Mouse (Mus musculus): ENCODE measurements around the gene Cbfb. TPM values are rescaled to one million over a fixed set of nuclear protein-coding genes. Genes with fewer than 3 reads are reported as not detected.

Cbfb gene
- polyA plus RNA-seq, 1 experiment from 2014 or later: 28.6 TPM

- Histone ChIP-seq H3K4me3 (ENCODE audit: low read length) (no peak overlapping the region), H3K36me3 (ENCODE audit: control insufficient read depth, insufficient read depth, low read length) (no peaks in the 10 kb centered on the region), H3K9ac (ENCODE audit: low read depth, low read length) (no peak overlapping the region), H3K9me3 (ENCODE audit: control insufficient read depth, low read length) (no peaks in the 10 kb centered on the region), H3K27ac (ENCODE audit: low read depth, low read length) (no peak overlapping the region), H3K27me3 (replicated peaks; ENCODE audit: control insufficient read depth, insufficient read depth, low read length) (peaks cover 5% of the 10 kb centered on the region; the same call in 1 of the 2 replicates), H3K4me1 (ENCODE audit: control insufficient read depth, insufficient read depth, low read depth, low read length) (peaks cover 9% of the 10 kb centered on the region), H3K4me2 (ENCODE audit: low read length) (no peak overlapping the region)
- 61% methylated on average over 10 of the region's 10 CpGs for WGBS
- no peak for ATAC-seq
Observed at GRCm38 (mm10) chr8:105157555-105157954, 12.9 kb upstream of the Cbfb start.

- Histone ChIP-seq H3K9me3 (ENCODE audit: control insufficient read depth, low read length) (no peaks in the 10 kb centered on the region), H3K4me1 (ENCODE audit: control insufficient read depth, insufficient read depth, low read depth, low read length) (peaks cover 4% of the 10 kb centered on the region), H3K4me3 (ENCODE audit: low read length) (no peak overlapping the region), H3K27me3 (replicated peaks; ENCODE audit: control insufficient read depth, insufficient read depth, low read length) (peaks cover 5% of the 10 kb centered on the region; the same call in 1 of the 2 replicates), H3K9ac (ENCODE audit: low read depth, low read length) (no peak overlapping the region), H3K36me3 (ENCODE audit: control insufficient read depth, insufficient read depth, low read length) (no peaks in the 10 kb centered on the region), H3K27ac (ENCODE audit: low read depth, low read length) (no peak overlapping the region), H3K4me2 (ENCODE audit: low read length) (no peak overlapping the region)
- 79% methylated on average over 3 of the region's 3 CpGs for WGBS
- no peak for ATAC-seq
Observed at GRCm38 (mm10) chr8:105158084-105158483, 12.4 kb upstream of the Cbfb start.

DNA sequence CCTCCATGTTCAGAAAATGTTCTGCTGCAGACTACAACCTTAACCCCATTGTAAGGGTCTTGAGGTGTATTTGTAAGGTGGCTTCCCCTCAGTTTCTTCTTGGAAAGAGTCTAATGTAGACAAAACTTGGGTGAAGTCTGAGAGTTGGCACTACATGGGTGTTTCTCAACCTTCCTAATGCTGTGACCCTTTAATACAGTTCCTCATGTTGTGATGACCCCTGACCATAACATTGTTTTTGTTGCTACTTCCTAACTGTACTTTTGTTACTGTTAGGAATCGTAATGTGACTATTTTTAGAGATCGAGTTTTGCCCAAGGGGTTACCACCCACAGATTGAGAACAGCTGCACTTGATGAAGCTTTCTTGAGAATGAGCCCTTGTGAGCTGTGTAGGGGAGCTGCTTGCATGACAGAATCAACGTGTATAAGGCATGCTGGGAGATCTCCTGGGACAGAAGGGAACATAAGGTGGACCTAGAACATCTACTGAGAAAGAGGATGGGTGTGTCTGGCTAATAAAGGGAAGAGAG is 9.3 kb upstream of the Cbfb start:
- no peak for ATAC-seq
- no peaks in the 10 kb centered on the region for H3K4me1 ChIP-seq (ENCODE audit: control insufficient read depth, insufficient read depth, low read depth, low read length)
- WGBS: 56% methylated on average over 3 of the region's 3 CpGs
- H3K27ac ChIP-seq (ENCODE audit: low read depth, low read length): no peak overlapping the region
- H3K9me3 ChIP-seq (ENCODE audit: control insufficient read depth, low read length): no peaks in the 10 kb centered on the region
- no peak overlapping the region for H3K4me2 ChIP-seq (ENCODE audit: low read length)
- H3K36me3 ChIP-seq (ENCODE audit: control insufficient read depth, insufficient read depth, low read length): no peaks in the 10 kb centered on the region
- no peaks in the 10 kb centered on the region; the same call in 1 of the 2 replicates for H3K27me3 ChIP-seq (replicated peaks; ENCODE audit: control insufficient read depth, insufficient read depth, low read length)
- no peak overlapping the region for H3K9ac ChIP-seq (ENCODE audit: low read depth, low read length)
- H3K4me3 ChIP-seq (ENCODE audit: low read length): no peak overlapping the region

- no peak for ATAC-seq
- no peak overlapping the region for H3K9ac ChIP-seq (ENCODE audit: low read depth, low read length)
- H3K36me3 ChIP-seq (ENCODE audit: control insufficient read depth, insufficient read depth, low read length): no peaks in the 10 kb centered on the region
- no peaks in the 10 kb centered on the region for H3K27me3 ChIP-seq (replicated peaks; ENCODE audit: control insufficient read depth, insufficient read depth, low read length)
- no peak overlapping the region for H3K27ac ChIP-seq (ENCODE audit: low read depth, low read length)
- no peak overlapping the region for H3K4me2 ChIP-seq (ENCODE audit: low read length)
- no peaks in the 10 kb centered on the region; the same call in 1 of the 2 replicates for H3K4me1 ChIP-seq (ENCODE audit: control insufficient read depth, insufficient read depth, low read depth, low read length)
- H3K9me3 ChIP-seq (ENCODE audit: control insufficient read depth, low read length): no peaks in the 10 kb centered on the region
- WGBS: 32% methylated on average over 6 of the region's 6 CpGs
- H3K4me3 ChIP-seq (ENCODE audit: low read length): no peak overlapping the region
Observed at GRCm38 (mm10) chr8:105164272-105164902, 6.1 kb upstream of the Cbfb start.

GRCm38 (mm10) chr8:105165191-105165590 is 5.3 kb upstream of the Cbfb start:
- Histone ChIP-seq H3K27ac (ENCODE audit: low read depth, low read length) (no peak overlapping the region), H3K4me3 (ENCODE audit: low read length) (no peak overlapping the region), H3K36me3 (ENCODE audit: control insufficient read depth, insufficient read depth, low read length) (no peaks in the 10 kb centered on the region), H3K9ac (ENCODE audit: low read depth, low read length) (no peak overlapping the region), H3K4me1 (ENCODE audit: control insufficient read depth, insufficient read depth, low read depth, low read length) (peaks cover 2% of the 10 kb centered on the region), H3K9me3 (ENCODE audit: control insufficient read depth, low read length) (no peaks in the 10 kb centered on the region), H3K27me3 (replicated peaks; ENCODE audit: control insufficient read depth, insufficient read depth, low read length) (no peaks in the 10 kb centered on the region), H3K4me2 (ENCODE audit: low read length) (no peak overlapping the region)
- ATAC-seq: no peak
- 80% methylated on average over 2 of the region's 2 CpGs for WGBS

- WGBS: 92% methylated on average over 2 of the region's 2 CpGs
- Histone ChIP-seq H3K9me3 (ENCODE audit: control insufficient read depth, low read length) (no peaks in the 10 kb centered on the region), H3K27me3 (replicated peaks; ENCODE audit: control insufficient read depth, insufficient read depth, low read length) (no peaks in the 10 kb centered on the region), H3K4me1 (ENCODE audit: control insufficient read depth, insufficient read depth, low read depth, low read length) (peaks cover 2% of the 10 kb centered on the region), H3K27ac (ENCODE audit: low read depth, low read length) (no peak overlapping the region), H3K4me2 (ENCODE audit: low read length) (no peak overlapping the region), H3K4me3 (ENCODE audit: low read length) (no peak overlapping the region), H3K9ac (ENCODE audit: low read depth, low read length) (no peak overlapping the region), H3K36me3 (ENCODE audit: control insufficient read depth, insufficient read depth, low read length) (no peaks in the 10 kb centered on the region)
- ATAC-seq: no peak
Observed at GRCm38 (mm10) chr8:105167116-105167515, 3.4 kb upstream of the Cbfb start.

DNA sequence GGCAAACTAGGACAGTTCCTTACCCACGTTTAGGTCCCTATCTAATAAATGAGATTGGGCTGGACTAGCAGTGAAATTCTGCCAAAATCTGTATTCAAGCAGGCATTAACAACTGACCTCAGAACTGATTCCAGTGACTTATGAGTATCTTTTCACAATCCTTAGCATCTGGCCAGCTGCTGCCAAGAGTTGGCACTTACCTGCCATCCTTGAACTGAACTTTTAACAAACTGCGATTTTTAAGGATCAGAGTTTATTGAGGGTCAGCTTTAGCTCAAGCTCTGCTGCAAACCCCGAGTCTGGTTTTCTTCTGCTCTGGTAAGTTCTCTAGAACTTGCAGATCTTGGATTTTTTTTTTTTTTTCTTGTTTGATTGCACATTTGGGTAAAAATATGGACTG is 892 bp upstream of the Cbfb start:
- no peak overlapping the region for H3K4me3 ChIP-seq (ENCODE audit: low read length)
- WGBS: 44% methylated on average over 3 of the region's 3 CpGs

GRCm38 (mm10) chr8:105170041-105170380 is 463 bp upstream of the Cbfb start:
- Histone ChIP-seq H3K27me3 (replicated peaks; ENCODE audit: control insufficient read depth, insufficient read depth, low read length) (no peaks in the 10 kb centered on the region), H3K9me3 (ENCODE audit: control insufficient read depth, low read length) (no peaks in the 10 kb centered on the region), H3K9ac (ENCODE audit: low read depth, low read length) (peak overlapping the region; percentile 73), H3K4me2 (ENCODE audit: low read length) (peak overlapping the region; percentile 71), H3K4me3 (ENCODE audit: low read length) (peak overlapping the region; percentile 96), H3K36me3 (ENCODE audit: control insufficient read depth, insufficient read depth, low read length) (no peaks in the 10 kb centered on the region), H3K4me1 (ENCODE audit: control insufficient read depth, insufficient read depth, low read depth, low read length) (peaks cover 5% of the 10 kb centered on the region), H3K27ac (ENCODE audit: low read depth, low read length) (peak overlapping the region; percentile 85)
- whole genome bisulfite sequencing: 2% methylated on average over 5 of the region's 5 CpGs
- ATAC-seq: no peak

More for the DNA sequence above, 892 bp upstream of the Cbfb start:
- no peaks in the 10 kb centered on the region for H3K27me3 ChIP-seq (replicated peaks; ENCODE audit: control insufficient read depth, insufficient read depth, low read length)
- ATAC-seq: no peak
- H3K9ac ChIP-seq (ENCODE audit: low read depth, low read length): no peak overlapping the region
- peaks cover 5% of the 10 kb centered on the region for H3K4me1 ChIP-seq (ENCODE audit: control insufficient read depth, insufficient read depth, low read depth, low read length)
- no peaks in the 10 kb centered on the region for H3K36me3 ChIP-seq (ENCODE audit: control insufficient read depth, insufficient read depth, low read length)
- no peak overlapping the region; the same call in 1 of the 2 replicates for H3K4me2 ChIP-seq (ENCODE audit: low read length)
- no peaks in the 10 kb centered on the region for H3K9me3 ChIP-seq (ENCODE audit: control insufficient read depth, low read length)
- H3K27ac ChIP-seq (ENCODE audit: low read depth, low read length): no peak overlapping the region

- peak; percentile 53 for ATAC-seq
- H3K4me1 ChIP-seq (ENCODE audit: control insufficient read depth, insufficient read depth, low read depth, low read length): peaks cover 5% of the 10 kb centered on the region
Observed at GRCm38 (mm10) chr8:105171116-105172002, 885 bp downstream of the Cbfb start.

More at GRCm38 (mm10) chr8:105171116-105172002, 885 bp downstream of the Cbfb start:
- WGBS: under 1% methylated on average over 63 of the region's 92 CpGs
- H3K4me2 ChIP-seq (ENCODE audit: low read length): peak overlapping the region; percentile 71
- H3K4me3 ChIP-seq (ENCODE audit: low read length): peak overlapping the region; percentile 96
- no peaks in the 10 kb centered on the region for H3K27me3 ChIP-seq (replicated peaks; ENCODE audit: control insufficient read depth, insufficient read depth, low read length)
- H3K36me3 ChIP-seq (ENCODE audit: control insufficient read depth, insufficient read depth, low read length): no peaks in the 10 kb centered on the region
- H3K9me3 ChIP-seq (ENCODE audit: control insufficient read depth, low read length): no peaks in the 10 kb centered on the region
- peak overlapping the region; percentile 85 for H3K27ac ChIP-seq (ENCODE audit: low read depth, low read length)
- H3K9ac ChIP-seq (ENCODE audit: low read depth, low read length): peak overlapping the region; percentile 73

Data from hindbrain, embryonic 16.5 days (tissue).